Mouse (Mus musculus) liver, embryonic 14.5 days (tissue): Measurements from ENCODE around the gene Oas2.

ENCODE experiments used
- CTCF ChIP-seq: IDR thresholded peaks from 2 replicates; pipeline ENCODE4 v1.5.1; 2016; ENCODE audit warnings: antibody characterized with exemption, low read depth, control low read depth
- EP300 ChIP-seq: IDR thresholded peaks from 2 replicates; pipeline ENCODE4 v1.6.1; 2016; ENCODE audit warnings: antibody characterized with exemption, low read depth

- TF ChIP-seq CTCF: no peak
- TF ChIP-seq EP300: no peak
Measured at GRCm38 (mm10) chr5:120717136-120717535, 32.5 kb downstream of the Oas2 start.
